Mouse (Mus musculus): ENCODE data around the gene Usp17ld.
"Not testable (repeated sequence)": the region's sequence is repeated elsewhere in the genome, so short reads cannot be mapped to it uniquely, and the experiment has no call there.

Gene Usp17ld

GRCm38 (mm10) chr7:103252405-103252804 lies at the start of gene Usp17ld:
TSS of gene Usp17ld (minus strand) at chr7:103252505.
- not testable (repeated sequence) for DNase-seq

GRCm38 (mm10) chr7:103216696-103217095 lies 35.6 kb downstream of the Usp17ld start, which contains the start of gene Olfr594:
TSS of gene Olfr594 (plus strand) at chr7:103216996.
- no peak for DNase-seq

GRCm38 (mm10) chr7:103212050-103212449 lies 40.3 kb downstream of the Usp17ld start:
- not testable (repeated sequence) for DNase-seq

GRCm38 (mm10) chr7:103211562-103211961 lies 40.7 kb downstream of the Usp17ld start, which contains the start of gene Olfr593:
TSS of gene Olfr593 (plus strand) at chr7:103211862.
- DNase-seq: no peak
